Mouse (Mus musculus) CH12.LX (cell line): ENCODE results near the gene Gm7257. TPM values are rescaled to one million over a fixed set of nuclear protein-coding genes. Genes with fewer than 3 reads are reported as not detected.

Source experiments
- polyA plus RNA-seq: library from polyadenylated mRNA; unstranded; fragments of >175 nt; gene quantifications from 2 replicates; pipeline ENCODE4 v1.2.1, GENCODE M21; 2012; ENCODE audit warnings: low read depth; ENCODE audit not compliant: insufficient read length
- total RNA-seq, 2 experiments: library from RNA; depleted of rRNA; stranded (reverse); fragments of 300-350 nt in 1 of 2; fragments of >200 nt in 1 of 2; gene quantifications; 2 replicates each; pipeline ENCODE4 v1.2.3; 2012 to 2014

Gm7257 gene
- total and polyA plus RNA-seq, 3 experiments, result not detected

Other genes with a start within 250 kb of the Gm7257 start
- gene Gm9513, start 43.8 kb downstream of the Gm7257 start, total RNA-seq (2012; rRNA removed), result not detected in 2 replicates
- gene Gm9513, start 43.8 kb downstream of the Gm7257 start, total RNA-seq (2014; rRNA removed), result not detected in 2 replicates
- not detected in 2 replicates for gene Gm9513, start 43.8 kb downstream of the Gm7257 start, polyA plus RNA-seq
- gene Gm5615, start 110.1 kb downstream of the Gm7257 start, total RNA-seq (2012; rRNA removed), result not detected in 2 replicates
- not detected in 2 replicates for gene Gm5615, start 110.1 kb downstream of the Gm7257 start, total RNA-seq (2014; rRNA removed)
- gene Gm5615, start 110.1 kb downstream of the Gm7257 start, polyA plus RNA-seq, result not detected in 2 replicates
- not detected in 2 replicates for gene Gm17689, start 150.8 kb downstream of the Gm7257 start, total RNA-seq (2012; rRNA removed)
- gene Gm17689, start 150.8 kb downstream of the Gm7257 start, total RNA-seq (2014; rRNA removed), result not detected in 2 replicates
- not detected in 2 replicates for gene Gm17689, start 150.8 kb downstream of the Gm7257 start, polyA plus RNA-seq
- 0.88 and 1.2 TPM in 2 replicates for gene A630095E13Rik, start 211.5 kb downstream of the Gm7257 start, total RNA-seq (2012; rRNA removed)
- 0.39 TPM in 1 of 2 replicates, not detected in the other for gene A630095E13Rik, start 211.5 kb downstream of the Gm7257 start, total RNA-seq (2014; rRNA removed)
- 0.80 TPM in 1 of 2 replicates, not detected in the other for gene A630095E13Rik, start 211.5 kb downstream of the Gm7257 start, polyA plus RNA-seq